13 mouse cellular contexts compared by ENCODE assay signal in genomic region chr3:109254001-109254630, GRCm38 (mm10).
DNase-seq lines count a peak whose midpoint lies in the region.
"Had no signal": no experiment of that assay in that cellular context is flagged by ENCODE, and none has a peak within 500 bp of the region (broad histone marks: within the 10 kb centered on the region; RNA-seq: fewer than 3 reads in every experiment).

No protein-coding gene starts in this region.

- DNase-seq in heart, adult 9 months (ENCODE audit: low spot score in 2 of 2) = peak; percentile 35 to 40
- DNase-seq in heart, postnatal 25 days (ENCODE audit: low spot score) = no peak
- peak; percentile 94 for DNase-seq in 416B (ENCODE audit: low read depth)
- DNase-seq in adipocyte (ENCODE audit: low spot score) = peak; percentile 59
- peak; percentile 15 for DNase-seq in heart, postnatal 4 days
- no peak for DNase-seq in left cerebral cortex, postnatal 10 days (ENCODE audit: extremely low spot score in 1 of 2, low spot score in 2 of 2)
- no peak for DNase-seq in urinary bladder, postnatal 25 days (ENCODE audit: low spot score)
- DNase-seq in kidney, adult 8-10 months = no peak
- DNase-seq: cerebellum, adult 8-10 months; gastrocnemius, postnatal 14 days; lung, adult 2 months; right cerebral cortex, postnatal 25 days; thymus, adult 2 months had no signal

- intact Hi-C loops in heart, postnatal 25 days (cut with DNase I) = loop anchor here (5.0 to 10.0 kb wide), 2 partner anchors 53 to 81 kb away; no protein-coding TSS in a partner anchor
- intact Hi-C loops in left cerebral cortex, postnatal 10 days (cut with DNase I) = no loop called here

Comparison
In these comparisons a context has a peak if more than half of its experiments do, and no peak if none do; other contexts are left out.
1. DNase-seq: peak in heart, adult 9 months (2 of 2), 416B (single experiment), adipocyte (single experiment) and heart, postnatal 4 days (single experiment); none in heart, postnatal 25 days (single experiment), left cerebral cortex, postnatal 10 days (0 of 2), urinary bladder, postnatal 25 days (single experiment) and kidney, adult 8-10 months (0 of 2).